Mouse (Mus musculus) common myeloid progenitor, adult 5-6 weeks (primary cell): ENCODE data around the gene Gcn1l1. TPM values are rescaled to one million over a fixed set of nuclear protein-coding genes. Genes with fewer than 3 reads are reported as not detected.

Experiments
- ATAC-seq: replicated peaks from 2 replicates; pipeline ENCODE4 v1.8.0; 2016; ENCODE audit warnings: low read depth, mild to moderate bottlenecking, moderate TSS enrichment, inconsistent platforms; ENCODE audit not compliant: poor library complexity, severe bottlenecking
- total RNA-seq: library from RNA; stranded (forward); fragments of 200-1000, 187-1606 nt; gene quantifications from 2 replicates; pipeline ENCODE4 v1.2.3, GENCODE M21; 2017

Gcn1l1 gene
- total RNA-seq, 1 experiment from 2014 or later: 41.8 TPM

GRCm38 (mm10) chr5:115644192-115644591 lies 79.1 kb downstream of the Gcn1l1 start:
- no peak for ATAC-seq

- ATAC-seq: no peak
These were observed 83.8 kb downstream of the Gcn1l1 start for GRCm38 (mm10) chr5:115648876-115649275.

- ATAC-seq: no peak
These were observed 84.6 kb downstream of the Gcn1l1 start for GRCm38 (mm10) chr5:115649699-115650098.

GRCm38 (mm10) chr5:115650885-115651284 lies 85.8 kb downstream of the Gcn1l1 start:
- ATAC-seq: no peak

GRCm38 (mm10) chr5:115651821-115652220 lies 86.8 kb downstream of the Gcn1l1 start:
- no peak for ATAC-seq

- peak; percentile 97 for ATAC-seq
These were observed 87.9 kb downstream of the Gcn1l1 start for GRCm38 (mm10) chr5:115652681-115653575.

GRCm38 (mm10) chr5:115653776-115654175 lies 88.7 kb downstream of the Gcn1l1 start:
- no peak for ATAC-seq

GRCm38 (mm10) chr5:115656677-115657076 lies 91.6 kb downstream of the Gcn1l1 start:
- ATAC-seq: no peak

GRCm38 (mm10) chr5:115657234-115657633 lies 92.2 kb downstream of the Gcn1l1 start:
- ATAC-seq: no peak

- no peak for ATAC-seq
These were observed 93.3 kb downstream of the Gcn1l1 start for GRCm38 (mm10) chr5:115658352-115658751.

- ATAC-seq: no peak
These were observed 97.6 kb downstream of the Gcn1l1 start for GRCm38 (mm10) chr5:115662658-115663057.

- ATAC-seq: no peak
These were observed 101.5 kb downstream of the Gcn1l1 start for GRCm38 (mm10) chr5:115666366-115667065.

- no peak for ATAC-seq
These were observed 102.2 kb downstream of the Gcn1l1 start for GRCm38 (mm10) chr5:115667210-115667609.

- no peak for ATAC-seq
These were observed 102.8 kb downstream of the Gcn1l1 start for GRCm38 (mm10) chr5:115667894-115668293.

- ATAC-seq: no peak
These were observed 103.9 kb downstream of the Gcn1l1 start for GRCm38 (mm10) chr5:115668986-115669385.

GRCm38 (mm10) chr5:115669974-115670373 lies 104.9 kb downstream of the Gcn1l1 start:
- no peak for ATAC-seq

- no peak for ATAC-seq
These were observed 105.4 kb downstream of the Gcn1l1 start for GRCm38 (mm10) chr5:115670406-115670805.

GRCm38 (mm10) chr5:115671846-115672245 lies 106.8 kb downstream of the Gcn1l1 start:
- no peak for ATAC-seq
